Mouse (Mus musculus) thymus, adult 2 months (tissue): ENCODE results near the gene Rnpep.

ENCODE experiments used
- CTCF ChIP-seq: fragments of 200-500 bp; IDR thresholded peaks from 2 replicates; pipeline ENCODE4 v1.5.1; 2012; ENCODE audit warnings: mild to moderate bottlenecking, control low read depth, low read length, moderate library complexity, borderline replicate concordance; ENCODE audit not compliant: control insufficient read depth, poor library complexity, insufficient read depth; ENCODE audit errors: extremely low read depth
- POLR2A ChIP-seq: fragments of 200-500 bp; IDR thresholded peaks from 2 replicates; pipeline ENCODE4 v1.6.1; 2012; ENCODE audit warnings: mild to moderate bottlenecking, low read length, control low read depth, moderate library complexity; ENCODE audit not compliant: control insufficient read depth, poor library complexity, insufficient read depth; ENCODE audit errors: extremely low read depth

DNA sequence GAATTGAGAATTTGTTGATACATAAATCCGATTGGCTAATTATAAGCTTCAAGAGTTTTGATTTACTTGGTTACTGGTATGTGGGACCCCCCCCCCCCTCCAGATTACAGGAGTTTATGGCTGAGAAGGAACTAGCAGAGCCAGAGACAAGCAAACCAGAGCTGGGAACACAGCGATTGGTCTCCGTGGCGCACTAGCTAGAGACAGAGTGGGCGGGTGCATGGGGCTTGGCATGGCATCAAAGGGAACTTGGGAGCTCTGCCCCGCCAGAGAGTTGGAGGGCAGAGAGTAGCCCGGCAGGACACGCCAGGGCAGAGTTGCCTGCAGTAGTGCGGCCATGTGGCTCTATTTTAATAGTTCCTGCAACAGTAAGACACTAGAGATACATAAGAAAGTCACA, 3.2 kb downstream of the Rnpep start:
- TF ChIP-seq CTCF (no peak), POLR2A (no peak)
